Mouse (Mus musculus) C2C12 (cell line): ENCODE results near the gene Bcan. TPM values are rescaled to one million over a fixed set of nuclear protein-coding genes. Genes with fewer than 3 reads are reported as not detected.

Source experiments
- H3K27me3 ChIP-seq: one replicate; pipeline ENCODE4 v1.6.1; 2011; ENCODE audit not compliant: control insufficient read depth, insufficient read depth, insufficient read length
- H3K36me3 ChIP-seq: one replicate; pipeline ENCODE4 v1.6.1; 2011; ENCODE audit not compliant: control insufficient read depth, insufficient read depth
- H3K4me3 ChIP-seq: one replicate; pipeline ENCODE4 v1.5.1; 2011; ENCODE audit warnings: mild to moderate bottlenecking, control low read depth; ENCODE audit not compliant: poor library complexity, insufficient read depth, severe bottlenecking
- H3K79me2 ChIP-seq: one replicate; pipeline ENCODE4 v1.6.1; 2011; ENCODE audit not compliant: control insufficient read depth, insufficient read depth
- H3K79me3 ChIP-seq: one replicate; pipeline ENCODE4 v1.6.1; 2011; ENCODE audit warnings: low read depth, control low read depth
- H3ac ChIP-seq: one replicate; pipeline ENCODE3; 2011; ENCODE audit warnings: low read depth; ENCODE audit not compliant: control insufficient read depth, insufficient read length
- CEBPB ChIP-seq: IDR thresholded peaks from one replicate; pipeline ENCODE4 v1.6.1; 2011; ENCODE audit warnings: low read depth, mild to moderate bottlenecking, control low read depth, moderate library complexity
- CTCF ChIP-seq: IDR thresholded peaks from one replicate; pipeline ENCODE4 v1.5.1; 2011; ENCODE audit not compliant: control insufficient read depth, insufficient read depth, insufficient read length
- FOSL1 ChIP-seq: IDR thresholded peaks from one replicate; pipeline ENCODE4 v1.8.0; 2011; ENCODE audit warnings: mild to moderate bottlenecking, low read length; ENCODE audit not compliant: poor library complexity, insufficient read depth, severe bottlenecking
- MAX ChIP-seq: IDR thresholded peaks from one replicate; pipeline ENCODE4 v1.6.1; 2011; ENCODE audit warnings: mild to moderate bottlenecking, control low read depth
- MYOD1 ChIP-seq: IDR thresholded peaks from one replicate; pipeline ENCODE4 v1.6.1; 2011; ENCODE audit warnings: low read depth; ENCODE audit not compliant: control insufficient read depth, insufficient read length
- MYOG ChIP-seq: IDR thresholded peaks from one replicate; pipeline ENCODE4 v1.6.1; 2011; ENCODE audit not compliant: control insufficient read depth, insufficient read length; ENCODE audit errors: extremely low read depth
- USF1 ChIP-seq: IDR thresholded peaks from one replicate; pipeline ENCODE4 v1.6.1; 2011; ENCODE audit warnings: low read depth, mild to moderate bottlenecking, control low read depth, moderate library complexity
- polyA plus RNA-seq: library from polyadenylated mRNA; unstranded; fragments of >200 nt; fragmentation: generic; extraction: Trizol; gene quantifications from one replicate; pipeline ENCODE4 v1.2.1, GENCODE M21; 2012; ENCODE audit warnings: missing spikeins

Gene Bcan
- polyA plus RNA-seq, 1 experiment, result 0.15 TPM

- Histone ChIP-seq H3K4me3 (no peak overlapping the region), H3K27me3 (no peaks in the 10 kb centered on the region), H3ac (no peak overlapping the region), H3K36me3 (peaks cover 28% of the 10 kb centered on the region), H3K79me3 (peaks cover 3% of the 10 kb centered on the region), H3K79me2 (peaks cover 5% of the 10 kb centered on the region)
- TF ChIP-seq MYOG (no peak), MAX (no peak), CTCF (no peak), CEBPB (no peak), FOSL1 (no peak), MYOD1 (no peak), USF1 (no peak)
These were observed 18.7 kb downstream of the Bcan start for GRCm38 (mm10) chr3:87981214-87981760.

GRCm38 (mm10) chr3:87980728-87981127 lies 19.3 kb downstream of the Bcan start:
- H3K79me3 ChIP-seq, result peaks cover 3% of the 10 kb centered on the region
- no peaks in the 10 kb centered on the region for H3K27me3 ChIP-seq
- H3K79me2 ChIP-seq, result peaks cover 8% of the 10 kb centered on the region
- TF ChIP-seq FOSL1 (no peak), MYOG (no peak), CTCF (no peak), MYOD1 (no peak), MAX (no peak), CEBPB (no peak), USF1 (no peak)
- peaks cover 33% of the 10 kb centered on the region for H3K36me3 ChIP-seq
- H3K4me3 ChIP-seq, result no peak overlapping the region
- no peak overlapping the region for H3ac ChIP-seq

- H3ac ChIP-seq, result no peak overlapping the region
- no peak overlapping the region for H3K4me3 ChIP-seq
- peaks cover 40% of the 10 kb centered on the region for H3K36me3 ChIP-seq
- H3K79me2 ChIP-seq, result peaks cover 14% of the 10 kb centered on the region
- H3K27me3 ChIP-seq, result no peaks in the 10 kb centered on the region
- H3K79me3 ChIP-seq, result peaks cover 9% of the 10 kb centered on the region
- TF ChIP-seq USF1, result no peak
- TF ChIP-seq MYOG, result no peak
- no peak for TF ChIP-seq CTCF
- TF ChIP-seq MYOD1, result no peak
- TF ChIP-seq CEBPB, result no peak
These were observed 19.9 kb downstream of the Bcan start for GRCm38 (mm10) chr3:87980085-87980484.

GRCm38 (mm10) chr3:87979493-87979892 lies 20.5 kb downstream of the Bcan start:
- H3K27me3 ChIP-seq, result no peaks in the 10 kb centered on the region
- H3K36me3 ChIP-seq, result peaks cover 46% of the 10 kb centered on the region
- H3K4me3 ChIP-seq, result no peak overlapping the region
- peaks cover 14% of the 10 kb centered on the region for H3K79me3 ChIP-seq
- H3ac ChIP-seq, result no peak overlapping the region
- TF ChIP-seq CTCF, result no peak
- no peak for TF ChIP-seq CEBPB
- TF ChIP-seq MYOG, result no peak
- TF ChIP-seq MAX, result no peak
- TF ChIP-seq USF1, result no peak
- no peak for TF ChIP-seq FOSL1
- TF ChIP-seq MYOD1, result no peak
- H3K79me2 ChIP-seq, result peaks cover 20% of the 10 kb centered on the region

GRCm38 (mm10) chr3:87974381-87974987 lies 25.5 kb downstream of the Bcan start:
- peaks cover 57% of the 10 kb centered on the region for H3K79me2 ChIP-seq
- TF ChIP-seq MYOD1 (no peak), FOSL1 (no peak), CTCF (no peak), USF1 (no peak), MYOG (no peak), MAX (no peak), CEBPB (no peak)
- peaks cover 61% of the 10 kb centered on the region for H3K36me3 ChIP-seq
- peak overlapping the region; percentile 85 for H3ac ChIP-seq
- no peak overlapping the region for H3K4me3 ChIP-seq
- H3K79me3 ChIP-seq, result peaks cover 48% of the 10 kb centered on the region
- no peaks in the 10 kb centered on the region for H3K27me3 ChIP-seq
